Mouse (Mus musculus) ES-CJ7 (cell line): ENCODE data around the gene Kif13a.
A peak's percentile ranks its signal among the peaks of the same experiment; 100 is the strongest.

ENCODE experiments used
- DNase-seq: peaks from one replicate; pipeline ENCODE4 v3.0.0; 2011; ENCODE audit warnings: low read depth, low spot score

Kif13a gene

GRCm38 (mm10) chr13:46929719-46930658, at the start of gene Kif13a:
Kif13a (minus strand) TSS chr13:46929867.
- DNase-seq, result peak; percentile 94

GRCm38 (mm10) chr13:46976532-46976931, 46.9 kb upstream of the Kif13a start:
- peak; percentile 29 for DNase-seq

- DNase-seq, result no peak
Measured at GRCm38 (mm10) chr13:46975930-46976329, 46.3 kb upstream of the Kif13a start.

DNA sequence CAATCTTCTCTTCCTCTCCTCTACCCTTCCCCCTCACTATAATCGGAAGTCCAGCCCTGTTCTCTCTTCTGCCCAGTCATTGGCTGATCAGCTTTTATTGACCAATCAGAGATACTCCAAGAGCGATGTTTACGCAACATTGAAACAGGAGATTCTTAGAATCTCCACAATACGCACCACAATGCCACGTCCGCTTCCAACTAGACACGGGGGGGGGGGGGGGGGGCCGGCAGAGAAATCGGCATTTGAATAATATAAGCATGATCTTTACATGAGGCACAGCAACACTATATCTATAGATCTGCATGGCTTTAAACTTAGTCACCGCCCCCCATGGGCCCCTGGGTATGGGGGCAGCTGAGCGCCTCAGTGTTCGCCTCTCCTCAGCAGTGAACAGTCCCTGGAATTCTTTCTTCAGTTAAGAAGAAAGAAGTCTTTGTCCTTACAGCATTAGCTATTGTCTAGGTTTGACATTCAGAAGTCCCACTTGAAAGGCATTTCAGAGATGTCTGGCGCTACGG, 45.4 kb upstream of the Kif13a start:
- peak; percentile 83 for DNase-seq

DNA sequence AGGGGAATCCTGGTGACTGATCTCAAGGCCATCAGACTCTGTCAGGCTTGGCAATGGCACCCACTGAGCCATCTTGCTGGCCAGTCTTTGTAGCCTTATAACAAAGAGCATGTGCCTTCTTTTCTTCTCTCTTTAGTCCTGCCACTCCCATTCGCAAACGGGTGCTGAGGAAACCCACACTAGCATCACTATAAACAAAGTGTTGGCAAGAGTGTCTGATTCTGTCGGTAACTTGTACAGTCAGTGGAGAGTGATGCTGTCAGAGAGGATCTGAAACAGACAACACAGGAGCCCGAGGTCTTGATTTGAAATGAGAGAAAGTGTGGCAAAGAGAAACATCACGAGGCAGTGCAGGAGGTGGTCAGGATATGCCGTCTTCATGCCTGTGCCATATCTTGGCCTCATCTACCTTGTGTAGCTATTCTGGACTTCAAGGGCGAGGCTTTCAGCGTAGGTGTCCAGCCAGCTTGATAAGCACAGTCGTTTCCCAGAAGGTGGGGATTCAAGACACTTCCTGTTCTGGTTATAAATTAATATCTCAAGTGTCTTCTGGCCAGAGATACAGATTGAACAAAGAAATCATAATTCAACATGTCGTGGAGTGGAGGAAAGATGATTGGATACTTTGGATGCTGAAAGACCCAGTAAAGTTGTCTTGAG, 40.7 kb upstream of the Kif13a start:
- DNase-seq, result no peak

- no peak for DNase-seq
Measured at GRCm38 (mm10) chr13:46968626-46969025, 39.0 kb upstream of the Kif13a start.

- DNase-seq, result no peak
Measured at GRCm38 (mm10) chr13:46967308-46967707, 37.6 kb upstream of the Kif13a start.

GRCm38 (mm10) chr13:46960878-46961474, 31.3 kb upstream of the Kif13a start:
- DNase-seq, result no peak

DNA sequence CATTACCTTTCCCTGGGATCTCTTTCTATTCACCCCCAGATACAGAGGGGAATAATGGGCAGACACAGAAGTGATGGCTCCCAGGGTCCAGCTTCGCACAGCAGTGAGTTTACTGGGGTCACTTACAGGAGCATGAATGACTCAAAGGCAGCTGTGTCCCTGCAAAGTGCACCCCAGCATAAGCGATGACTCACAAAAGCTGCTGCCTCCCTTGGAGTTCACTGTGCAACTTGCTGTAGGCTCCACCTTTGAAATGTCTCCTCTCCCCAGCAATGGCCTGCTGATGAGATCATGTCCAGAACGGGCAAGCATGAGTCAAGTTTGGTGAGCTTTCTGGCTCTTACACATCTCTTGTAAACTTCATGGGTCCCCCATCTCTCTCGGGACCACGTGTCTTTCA, 29.5 kb upstream of the Kif13a start:
- no peak for DNase-seq

- no peak for DNase-seq
Measured at GRCm38 (mm10) chr13:46951212-46951611, 21.5 kb upstream of the Kif13a start.

DNA sequence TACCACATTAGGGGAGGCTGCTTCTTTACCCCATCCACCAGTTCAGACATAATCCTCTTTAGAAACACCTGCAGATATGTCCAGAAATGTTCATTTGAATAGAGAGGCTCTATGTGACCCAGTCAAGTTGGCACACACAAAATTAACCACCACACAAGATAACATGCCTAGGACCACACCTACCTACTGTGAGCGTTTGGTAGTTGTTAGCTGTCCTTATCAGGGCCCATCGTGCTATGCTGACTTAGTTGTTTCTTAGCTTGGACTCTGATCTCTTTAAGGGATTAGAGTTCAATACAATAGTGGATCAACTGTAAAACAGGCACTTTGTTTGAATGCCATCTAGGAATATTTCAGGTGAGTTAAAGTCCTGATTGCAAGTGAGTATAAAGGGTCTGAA, 20.1 kb upstream of the Kif13a start:
- DNase-seq, result no peak

- no peak for DNase-seq
Measured at GRCm38 (mm10) chr13:46948027-46948426, 18.4 kb upstream of the Kif13a start.

- no peak for DNase-seq
Measured at GRCm38 (mm10) chr13:46946041-46946440, 16.4 kb upstream of the Kif13a start.

DNA sequence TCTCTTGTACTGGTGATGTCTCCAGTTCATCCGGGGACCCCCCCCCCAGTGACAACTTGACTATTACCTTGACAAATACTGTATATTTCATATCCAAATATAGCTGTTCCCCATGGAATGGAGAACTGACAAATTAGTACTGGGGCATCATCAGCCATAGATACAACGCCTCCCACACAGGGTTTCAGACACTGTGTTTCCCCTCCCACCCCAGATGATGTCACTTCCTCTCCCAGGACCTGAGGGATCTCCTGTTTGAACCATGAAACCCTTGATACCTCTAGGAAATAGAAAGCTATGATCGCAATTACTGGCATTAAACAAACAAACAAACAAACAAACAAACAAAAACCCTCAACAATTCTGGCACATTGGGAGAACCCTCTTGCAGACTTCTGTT, 15.6 kb upstream of the Kif13a start:
- DNase-seq, result no peak

DNA sequence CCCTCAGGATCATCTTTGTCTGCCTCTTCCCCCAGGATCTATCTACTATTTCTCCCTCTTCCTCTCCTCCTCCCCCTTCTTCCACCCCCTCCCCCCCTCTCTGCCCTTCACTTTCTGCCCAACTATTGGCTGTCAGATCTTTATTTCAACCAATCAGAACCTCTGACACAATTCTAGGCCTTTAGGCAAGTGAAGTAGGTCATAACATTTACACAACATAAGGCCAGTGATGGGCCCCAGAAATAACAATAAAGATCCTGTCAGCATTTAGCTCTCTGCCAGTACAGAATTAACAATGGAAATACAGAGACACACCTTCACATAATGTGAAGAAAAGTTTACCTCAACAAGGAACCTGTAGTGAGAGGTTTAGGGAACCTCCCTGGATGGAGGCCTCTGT, 13.6 kb upstream of the Kif13a start:
- peak; percentile 86 for DNase-seq

- DNase-seq, result no peak
Measured at GRCm38 (mm10) chr13:46934116-46934515, 4.4 kb upstream of the Kif13a start.

DNA sequence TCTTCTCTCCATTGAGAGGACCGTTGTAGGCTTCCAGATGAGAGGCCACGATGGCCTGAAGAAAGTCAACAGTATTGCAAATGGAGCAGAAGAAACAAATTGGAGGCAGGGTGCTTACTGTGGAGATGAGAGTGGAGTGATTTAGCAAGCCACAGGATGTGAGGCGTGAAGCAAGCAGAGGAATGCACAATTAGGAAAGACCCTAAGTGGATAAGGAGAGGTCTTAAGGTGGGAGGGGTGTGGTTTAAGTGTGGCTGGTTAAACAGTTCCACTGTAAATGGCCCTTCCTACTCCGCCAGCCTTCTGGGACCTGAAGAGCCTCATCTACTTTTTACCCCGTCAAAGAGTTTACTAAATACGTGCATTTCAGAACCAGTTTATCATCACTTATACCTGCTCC, 3.2 kb upstream of the Kif13a start:
- no peak for DNase-seq

DNA sequence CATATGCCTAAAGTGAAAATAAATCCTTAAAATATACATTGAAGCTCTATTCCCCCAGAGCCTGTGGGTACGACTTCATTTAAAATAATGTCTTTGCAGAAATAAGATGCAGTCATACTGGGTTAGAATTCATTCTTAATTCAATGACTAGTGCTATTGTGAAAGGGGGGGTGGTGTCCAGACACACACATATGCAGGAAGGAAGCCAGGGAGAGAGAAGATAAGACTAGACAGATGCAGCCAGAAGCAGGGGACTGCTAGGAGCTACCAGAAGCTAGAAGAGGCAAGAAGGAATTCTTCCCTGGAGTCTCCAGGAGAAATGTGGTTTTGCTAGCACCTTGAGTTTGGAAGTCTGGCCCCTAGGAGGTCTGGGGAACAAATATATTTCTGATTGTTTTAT, 2.4 kb upstream of the Kif13a start:
- no peak for DNase-seq

GRCm38 (mm10) chr13:46930659-46931046, 986 bp upstream of the Kif13a start:
- DNase-seq, result peak; percentile 63

DNA sequence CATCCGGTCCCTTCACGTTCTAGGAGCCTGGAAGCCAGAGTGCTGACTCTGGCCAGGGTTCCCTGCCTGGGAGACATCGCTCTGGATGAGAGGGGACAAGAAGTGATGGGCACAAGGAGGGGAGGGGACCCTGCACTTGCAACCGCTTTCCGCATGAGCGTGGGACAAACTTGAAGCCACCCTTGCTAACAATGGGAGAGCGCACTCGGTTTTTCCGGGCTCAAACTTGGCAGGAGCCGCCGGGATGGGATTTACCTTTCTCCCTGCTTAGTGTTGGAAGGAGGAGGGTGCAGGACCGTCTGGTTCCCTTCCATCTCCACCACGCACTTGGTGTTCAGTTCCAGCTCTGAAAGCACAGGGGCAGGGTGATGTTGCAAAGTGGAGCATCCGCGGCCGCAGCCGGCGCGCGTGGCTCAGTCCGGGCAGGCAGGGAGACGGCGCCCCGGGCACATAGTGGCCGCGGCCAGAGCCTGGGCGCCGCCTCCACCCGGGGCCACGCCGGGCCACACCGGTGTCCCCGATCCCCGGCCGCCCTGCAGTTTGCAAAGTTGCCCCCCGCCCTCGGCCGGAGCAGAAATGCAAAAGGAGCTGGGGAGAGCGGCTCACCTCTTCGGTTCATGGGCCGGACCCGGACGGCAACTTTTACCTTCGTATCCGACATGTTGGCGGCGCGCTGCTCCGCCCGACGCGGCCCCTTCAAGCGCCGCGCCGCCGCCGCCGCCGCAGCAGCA, 541 bp downstream of the Kif13a start:
- DNase-seq, result peak; percentile 62

GRCm38 (mm10) chr13:46928404-46928803, 1.3 kb downstream of the Kif13a start:
- no peak for DNase-seq

GRCm38 (mm10) chr13:46925671-46926070, 4.0 kb downstream of the Kif13a start:
- DNase-seq, result peak; percentile 27
